Mouse (Mus musculus) kidney, embryonic 16.5 days (tissue): ENCODE data around the gene Elovl7. TPM values are rescaled to one million over a fixed set of nuclear protein-coding genes. Genes with fewer than 3 reads are reported as not detected.

Experiments used
- ATAC-seq: fragments of 200-750 bp; cut with Nextera tagmentation; 2 replicates; pipeline ENCODE4 v1.8.0; 2017; ENCODE audit warnings: moderate TSS enrichment; ENCODE audit not compliant: low FRiP score, low TSS enrichment
- H3K27ac ChIP-seq: fragments of 300-500 bp; sonication (generic); 2 replicates; pipeline ENCODE4 v1.5.1; 2014; ENCODE audit warnings: low read length
- H3K27me3 ChIP-seq: fragments of 300-500 bp; sonication (generic); 2 replicates; pipeline ENCODE4 v1.6.1; 2014; ENCODE audit warnings: low read length, control low read depth, mixed read lengths; ENCODE audit not compliant: insufficient read depth
- H3K36me3 ChIP-seq: fragments of 300-500 bp; sonication (generic); 2 replicates; pipeline ENCODE4 v1.6.1; 2014; ENCODE audit warnings: low read length, control low read depth, mixed read lengths; ENCODE audit not compliant: insufficient read depth
- H3K4me1 ChIP-seq: fragments of 300-500 bp; sonication (generic); 2 replicates; pipeline ENCODE4 v1.6.1; 2014; ENCODE audit warnings: low read length, control low read depth, mixed read lengths; ENCODE audit not compliant: insufficient read depth
- H3K4me2 ChIP-seq: fragments of 300-500 bp; sonication (generic); replicated peaks from 2 replicates; pipeline ENCODE4 v1.6.1; 2014; ENCODE audit warnings: low read depth, low read length
- H3K4me3 ChIP-seq: fragments of 300-500 bp; sonication (generic); 2 replicates; pipeline ENCODE4 v1.5.1; 2014; ENCODE audit warnings: mild to moderate bottlenecking, low read length
- H3K9ac ChIP-seq: fragments of 300-500 bp; sonication (generic); replicated peaks from 2 replicates; pipeline ENCODE4 v1.6.1; 2014; ENCODE audit warnings: low read length
- H3K9me3 ChIP-seq: fragments of 300-500 bp; sonication (generic); 2 replicates; pipeline ENCODE4 v1.6.1; 2016; ENCODE audit warnings: low read length, control low read depth
- WGBS: fragments of 180-500 bp; shearing (Covaris S2); extraction: QIAGEN DNeasy Blood & Tissue Kit; methylation state at CpG from one replicate; pipeline ENCODE4 v1.1.7; 2014; 5-methylcytosine and 5-hydroxymethylcytosine counted together
- polyA plus RNA-seq: library from polyadenylated mRNA; unstranded; fragments of >200 nt; fragmentation: Nextera tagmentation; extraction: Ambion mirVana; gene quantifications from 2 replicates; pipeline ENCODE4 v1.2.1, GENCODE M21; 2015

The Elovl7 gene
- polyA plus RNA-seq, 1 experiment from 2014 or later: 22.0 TPM

- WGBS: 29% methylated on average over 7 of the region's 7 CpGs
Measured at GRCm38 (mm10) chr13:108271458-108272148, 57.4 kb downstream of the Elovl7 start.

GRCm38 (mm10) chr13:108272332-108272731 is 58.1 kb downstream of the Elovl7 start:
- Histone ChIP-seq H3K27ac (peak overlapping the region; percentile 50; the same call in 1 of the 2 replicates), H3K4me3 (no peak overlapping the region), H3K4me1 (peaks cover 14% of the 10 kb centered on the region), H3K9me3 (no peaks in the 10 kb centered on the region), H3K36me3 (no peaks in the 10 kb centered on the region), H3K27me3 (no peaks in the 10 kb centered on the region), H3K9ac (no peak overlapping the region), H3K4me2 (no peak overlapping the region)
- ATAC-seq: peak; percentile 77
- 43% methylated on average over 8 of the region's 8 CpGs for WGBS

More at GRCm38 (mm10) chr13:108271458-108272148, 57.4 kb downstream of the Elovl7 start:
- Histone ChIP-seq H3K4me2 (no peak overlapping the region), H3K27ac (no peak overlapping the region), H3K4me1 (peaks cover 14% of the 10 kb centered on the region), H3K9me3 (no peaks in the 10 kb centered on the region), H3K36me3 (no peaks in the 10 kb centered on the region), H3K9ac (no peak overlapping the region), H3K4me3 (no peak overlapping the region), H3K27me3 (no peaks in the 10 kb centered on the region)
- ATAC-seq: no peak

GRCm38 (mm10) chr13:108273034-108273433 is 58.8 kb downstream of the Elovl7 start:
- 0 out of 2 replicates have a peak overlapping the region, but pooled peaks have one; percentile 10 for H3K4me3 ChIP-seq
- H3K9ac ChIP-seq: no peak overlapping the region
- H3K4me1 ChIP-seq: peaks cover 14% of the 10 kb centered on the region
- no peak overlapping the region; the same call in 1 of the 2 replicates for H3K27ac ChIP-seq
- peak; percentile 39; the same call in 1 of the 2 replicates for ATAC-seq
- no peaks in the 10 kb centered on the region for H3K36me3 ChIP-seq
- 31% methylated on average over 15 of the region's 15 CpGs for WGBS
- no peaks in the 10 kb centered on the region for H3K27me3 ChIP-seq
- H3K9me3 ChIP-seq: no peaks in the 10 kb centered on the region
- H3K4me2 ChIP-seq: peak overlapping the region; percentile 30

- no peaks in the 10 kb centered on the region for H3K27me3 ChIP-seq
- no peak overlapping the region for H3K9ac ChIP-seq
- no peak overlapping the region; the same call in 1 of the 2 replicates for H3K27ac ChIP-seq
- peak; percentile 46; the same call in 1 of the 2 replicates for ATAC-seq
- H3K4me2 ChIP-seq: peak overlapping the region; percentile 30
- 31% methylated on average over 5 of the region's 5 CpGs for WGBS
- H3K9me3 ChIP-seq: no peaks in the 10 kb centered on the region
- H3K4me3 ChIP-seq: 0 out of 2 replicates have a peak overlapping the region, but pooled peaks have one; percentile 10
- no peaks in the 10 kb centered on the region for H3K36me3 ChIP-seq
- H3K4me1 ChIP-seq: peaks cover 14% of the 10 kb centered on the region
Measured at GRCm38 (mm10) chr13:108273456-108273855, 59.3 kb downstream of the Elovl7 start.

GRCm38 (mm10) chr13:108276561-108276960 is 62.4 kb downstream of the Elovl7 start:
- H3K4me3 ChIP-seq: no peak overlapping the region
- H3K9ac ChIP-seq: no peak overlapping the region
- WGBS: 49% methylated on average over 1 of the region's 1 CpGs
- peaks cover 14% of the 10 kb centered on the region for H3K4me1 ChIP-seq
- no peak for ATAC-seq
- H3K27ac ChIP-seq: no peak overlapping the region
- no peak overlapping the region for H3K4me2 ChIP-seq
- no peaks in the 10 kb centered on the region for H3K36me3 ChIP-seq
- H3K27me3 ChIP-seq: no peaks in the 10 kb centered on the region
- H3K9me3 ChIP-seq: no peaks in the 10 kb centered on the region

GRCm38 (mm10) chr13:108277320-108277719 is 63.1 kb downstream of the Elovl7 start:
- Histone ChIP-seq H3K27me3 (no peaks in the 10 kb centered on the region), H3K4me3 (no peak overlapping the region), H3K9me3 (no peaks in the 10 kb centered on the region), H3K9ac (no peak overlapping the region), H3K4me2 (no peak overlapping the region), H3K36me3 (no peaks in the 10 kb centered on the region), H3K4me1 (peaks cover 12% of the 10 kb centered on the region), H3K27ac (no peak overlapping the region)
- 87% methylated on average over 7 of the region's 7 CpGs for WGBS
- no peak for ATAC-seq

- Histone ChIP-seq H3K4me3 (no peak overlapping the region), H3K9me3 (no peaks in the 10 kb centered on the region), H3K4me1 (no peaks in the 10 kb centered on the region), H3K4me2 (no peak overlapping the region), H3K27ac (no peak overlapping the region), H3K9ac (no peak overlapping the region), H3K36me3 (no peaks in the 10 kb centered on the region), H3K27me3 (no peaks in the 10 kb centered on the region)
- 71% methylated on average over 6 of the region's 6 CpGs for WGBS
- ATAC-seq: no peak
Measured at GRCm38 (mm10) chr13:108278592-108278991, 64.4 kb downstream of the Elovl7 start.

GRCm38 (mm10) chr13:108284312-108284711 is 70.1 kb downstream of the Elovl7 start:
- no peak overlapping the region for H3K9ac ChIP-seq
- H3K4me3 ChIP-seq: no peak overlapping the region
- H3K9me3 ChIP-seq: no peaks in the 10 kb centered on the region
- no peaks in the 10 kb centered on the region for H3K4me1 ChIP-seq
- no peaks in the 10 kb centered on the region for H3K36me3 ChIP-seq
- no peak for ATAC-seq
- H3K27me3 ChIP-seq: no peaks in the 10 kb centered on the region
- 90% methylated on average over 2 of the region's 2 CpGs for WGBS
- no peak overlapping the region for H3K27ac ChIP-seq
- no peak overlapping the region for H3K4me2 ChIP-seq

- Histone ChIP-seq H3K4me3 (no peak overlapping the region), H3K9ac (no peak overlapping the region), H3K27ac (no peak overlapping the region), H3K4me1 (no peaks in the 10 kb centered on the region), H3K9me3 (no peaks in the 10 kb centered on the region), H3K36me3 (no peaks in the 10 kb centered on the region), H3K27me3 (no peaks in the 10 kb centered on the region), H3K4me2 (no peak overlapping the region)
- WGBS: 48% methylated on average over 3 of the region's 3 CpGs
- ATAC-seq: no peak
Measured at GRCm38 (mm10) chr13:108287953-108288352, 73.7 kb downstream of the Elovl7 start.

GRCm38 (mm10) chr13:108289436-108289835 is 75.2 kb downstream of the Elovl7 start:
- no peaks in the 10 kb centered on the region for H3K4me1 ChIP-seq
- H3K27me3 ChIP-seq: no peaks in the 10 kb centered on the region
- no peaks in the 10 kb centered on the region for H3K9me3 ChIP-seq
- WGBS: 71% methylated on average over 3 of the region's 3 CpGs
- H3K27ac ChIP-seq: no peak overlapping the region
- H3K4me2 ChIP-seq: no peak overlapping the region
- H3K36me3 ChIP-seq: no peaks in the 10 kb centered on the region
- H3K4me3 ChIP-seq: no peak overlapping the region
- H3K9ac ChIP-seq: no peak overlapping the region
- no peak for ATAC-seq
